Mouse (Mus musculus): Measurements from ENCODE around the gene Pbld1.

DNA sequence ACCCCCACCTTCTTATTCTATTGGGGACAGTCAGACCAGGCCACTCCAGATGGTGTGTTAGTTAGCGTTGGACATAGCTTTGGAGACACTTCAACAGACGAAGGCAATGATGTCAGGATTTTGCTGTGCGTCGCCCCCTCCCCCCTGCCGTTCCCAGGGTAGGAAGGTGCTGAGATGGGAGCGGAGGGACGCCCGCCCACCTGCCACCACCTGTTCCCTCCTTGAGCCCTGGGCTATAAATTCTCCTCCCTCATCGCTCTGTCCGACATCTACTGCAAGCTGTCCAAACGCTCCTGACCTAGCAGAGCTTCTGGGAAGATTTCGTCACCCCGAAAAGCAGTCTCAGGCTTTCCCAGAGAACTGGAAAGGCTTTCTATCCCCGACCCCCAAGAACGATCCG is 39.6 kb downstream of the Pbld1 start, which contains the start of gene Atoh7:
- TF ChIP-seq CTCF (IDR thresholded peaks at IDR 0.05; ENCODE audit: low read depth) (no peak), EP300 (optimal IDR thresholded peaks at IDR 0.05) (no peak)

Measured in stomach, postnatal 0 days (tissue).